Mouse (Mus musculus) heart, embryonic 11.5 days (tissue): Measurements from ENCODE around the gene Ap1s3. TPM values are rescaled to one million over a fixed set of nuclear protein-coding genes. Genes with fewer than 3 reads are reported as not detected.

Source experiments
- ATAC-seq: fragments of 200-750 bp; cut with Nextera tagmentation; replicated peaks from 2 replicates; pipeline ENCODE4 v1.8.0; 2017; ENCODE audit warnings: moderate library complexity; ENCODE audit not compliant: insufficient number of reproducible peaks, low FRiP score, low TSS enrichment
- H3K27ac ChIP-seq: fragments of 300-500 bp; sonication (generic); 2 replicates; pipeline ENCODE4 v1.5.1; 2014; ENCODE audit warnings: mild to moderate bottlenecking, low read depth, low read length
- H3K27me3 ChIP-seq: fragments of 300-500 bp; sonication (generic); 2 replicates; pipeline ENCODE4 v1.6.1; 2014; ENCODE audit warnings: mild to moderate bottlenecking, low read length, mixed read lengths; ENCODE audit not compliant: control insufficient read depth, insufficient read depth
- H3K36me3 ChIP-seq: fragments of 300-500 bp; sonication (generic); 2 replicates; pipeline ENCODE4 v1.6.1; 2014; ENCODE audit warnings: mild to moderate bottlenecking, low read length, moderate library complexity, mixed read lengths; ENCODE audit not compliant: control insufficient read depth, insufficient read depth
- H3K4me1 ChIP-seq: fragments of 300-500 bp; sonication (generic); 2 replicates; pipeline ENCODE4 v1.6.1; 2014; ENCODE audit warnings: low read length; ENCODE audit not compliant: control insufficient read depth, insufficient read depth
- H3K4me2 ChIP-seq: fragments of 300-500 bp; sonication (generic); 2 replicates; pipeline ENCODE4 v1.6.1; 2014; ENCODE audit warnings: mild to moderate bottlenecking, moderate library complexity
- H3K4me3 ChIP-seq: fragments of 300-500 bp; sonication (generic); 2 replicates; pipeline ENCODE4 v1.5.1; 2014; ENCODE audit warnings: low read depth, low read length
- H3K9ac ChIP-seq: fragments of 300-500 bp; sonication (generic); 2 replicates; pipeline ENCODE4 v1.6.1; 2014; ENCODE audit warnings: mild to moderate bottlenecking, low read depth, low read length, moderate library complexity
- H3K9me3 ChIP-seq: fragments of 300-500 bp; sonication (generic); replicated peaks from 2 replicates; pipeline ENCODE4 v1.6.1; 2016; ENCODE audit warnings: low read length; ENCODE audit not compliant: control insufficient read depth
- WGBS: fragments of 180-500 bp; shearing (Covaris S2); extraction: QIAGEN DNeasy Blood & Tissue Kit; methylation state at CpG from one replicate; pipeline ENCODE4 v1.1.7; 2014; ENCODE audit not compliant: insufficient replicate concordance; 5-methylcytosine and 5-hydroxymethylcytosine counted together
- polyA plus RNA-seq: library from polyadenylated mRNA; unstranded; fragments of >200 nt; fragmentation: Nextera tagmentation; extraction: Ambion mirVana; gene quantifications from 2 replicates; pipeline ENCODE4 v1.2.1, GENCODE M21; 2014

Ap1s3 gene
- polyA plus RNA-seq, 1 experiment from 2014 or later: 0.30 TPM

- H3K4me3 ChIP-seq: no peak overlapping the region
- H3K4me2 ChIP-seq: no peak overlapping the region
- no peak for ATAC-seq
- H3K36me3 ChIP-seq: no peaks in the 10 kb centered on the region
- H3K9ac ChIP-seq: no peak overlapping the region
- 71% methylated on average over 4 of the region's 4 CpGs for WGBS
- no peaks in the 10 kb centered on the region for H3K27me3 ChIP-seq
- 0 out of 2 replicates have a peak, but pooled peaks cover 5% of the 10 kb centered on the region for H3K4me1 ChIP-seq
- H3K27ac ChIP-seq: no peak overlapping the region
- no peaks in the 10 kb centered on the region for H3K9me3 ChIP-seq
Observed at GRCm38 (mm10) chr1:79592721-79593277, 79.0 kb downstream of the Ap1s3 start.

- ATAC-seq: no peak
- WGBS: 83% methylated on average over 1 of the region's 1 CpGs
- H3K4me2 ChIP-seq: no peak overlapping the region
- no peaks in the 10 kb centered on the region for H3K36me3 ChIP-seq
- H3K9me3 ChIP-seq: no peaks in the 10 kb centered on the region
- H3K27ac ChIP-seq: no peak overlapping the region
- no peak overlapping the region for H3K9ac ChIP-seq
- H3K27me3 ChIP-seq: no peaks in the 10 kb centered on the region
- H3K4me1 ChIP-seq: 0 out of 2 replicates have a peak, but pooled peaks cover 5% of the 10 kb centered on the region
- H3K4me3 ChIP-seq: no peak overlapping the region
Observed at GRCm38 (mm10) chr1:79591091-79591490, 80.7 kb downstream of the Ap1s3 start.

GRCm38 (mm10) chr1:79589971-79590763, 81.6 kb downstream of the Ap1s3 start:
- H3K36me3 ChIP-seq: no peaks in the 10 kb centered on the region
- H3K4me2 ChIP-seq: no peak overlapping the region
- H3K9me3 ChIP-seq: no peaks in the 10 kb centered on the region
- 0 out of 2 replicates have a peak, but pooled peaks have one; percentile 26 for ATAC-seq
- H3K27ac ChIP-seq: peak overlapping the region; percentile 64; the same call in 1 of the 2 replicates
- H3K27me3 ChIP-seq: no peaks in the 10 kb centered on the region
- 0 out of 2 replicates have a peak, but pooled peaks cover 5% of the 10 kb centered on the region for H3K4me1 ChIP-seq
- 80% methylated on average over 4 of the region's 4 CpGs for WGBS
- no peak overlapping the region for H3K4me3 ChIP-seq
- H3K9ac ChIP-seq: no peak overlapping the region

- no peaks in the 10 kb centered on the region for H3K27me3 ChIP-seq
- H3K4me2 ChIP-seq: no peak overlapping the region
- no peaks in the 10 kb centered on the region for H3K36me3 ChIP-seq
- H3K4me3 ChIP-seq: no peak overlapping the region
- WGBS: 35% methylated on average over 6 of the region's 6 CpGs
- no peak overlapping the region for H3K9ac ChIP-seq
- H3K27ac ChIP-seq: peak overlapping the region; percentile 64; the same call in 1 of the 2 replicates
- H3K9me3 ChIP-seq: no peaks in the 10 kb centered on the region
- no peak; the same call in 1 of the 2 replicates for ATAC-seq
- 0 out of 2 replicates have a peak, but pooled peaks cover 5% of the 10 kb centered on the region for H3K4me1 ChIP-seq
Observed at GRCm38 (mm10) chr1:79589424-79589823, 82.3 kb downstream of the Ap1s3 start.

GRCm38 (mm10) chr1:79581136-79581679, 90.6 kb downstream of the Ap1s3 start:
- Histone ChIP-seq H3K27ac (no peak overlapping the region), H3K27me3 (no peaks in the 10 kb centered on the region), H3K9ac (peak overlapping the region; percentile 53), H3K9me3 (no peaks in the 10 kb centered on the region), H3K4me3 (peak overlapping the region; percentile 39), H3K36me3 (no peaks in the 10 kb centered on the region), H3K4me1 (no peaks in the 10 kb centered on the region), H3K4me2 (peak overlapping the region; percentile 65)
- WGBS: 5% methylated on average over 15 of the region's 15 CpGs
- 0 out of 2 replicates have a peak, but pooled peaks have one; percentile 57 for ATAC-seq

- no peaks in the 10 kb centered on the region for H3K27me3 ChIP-seq
- H3K4me3 ChIP-seq: no peak overlapping the region
- H3K9me3 ChIP-seq: no peaks in the 10 kb centered on the region
- no peak for ATAC-seq
- no peak overlapping the region for H3K9ac ChIP-seq
- WGBS: 83% methylated on average over 3 of the region's 3 CpGs
- no peaks in the 10 kb centered on the region for H3K36me3 ChIP-seq
- H3K4me2 ChIP-seq: no peak overlapping the region
- no peak overlapping the region for H3K27ac ChIP-seq
- no peaks in the 10 kb centered on the region for H3K4me1 ChIP-seq
Observed at GRCm38 (mm10) chr1:79577357-79577756, 94.4 kb downstream of the Ap1s3 start.

GRCm38 (mm10) chr1:79571912-79572311, 99.9 kb downstream of the Ap1s3 start:
- 78% methylated on average over 4 of the region's 4 CpGs for WGBS
- Histone ChIP-seq H3K9me3 (no peaks in the 10 kb centered on the region), H3K9ac (no peak overlapping the region), H3K4me1 (no peaks in the 10 kb centered on the region), H3K36me3 (no peaks in the 10 kb centered on the region), H3K27ac (no peak overlapping the region), H3K27me3 (no peaks in the 10 kb centered on the region), H3K4me3 (no peak overlapping the region), H3K4me2 (no peak overlapping the region)
- no peak for ATAC-seq

- H3K4me2 ChIP-seq: no peak overlapping the region
- no peaks in the 10 kb centered on the region for H3K36me3 ChIP-seq
- WGBS: 87% methylated on average over 6 of the region's 6 CpGs
- H3K9ac ChIP-seq: no peak overlapping the region
- H3K4me3 ChIP-seq: no peak overlapping the region
- H3K27me3 ChIP-seq: no peaks in the 10 kb centered on the region
- H3K27ac ChIP-seq: no peak overlapping the region
- no peak for ATAC-seq
- no peaks in the 10 kb centered on the region for H3K9me3 ChIP-seq
- no peaks in the 10 kb centered on the region for H3K4me1 ChIP-seq
Observed at GRCm38 (mm10) chr1:79571126-79571525, 100.6 kb downstream of the Ap1s3 start.
